Mouse (Mus musculus): ENCODE data around the gene Car8. TPM values are rescaled to one million over a fixed set of nuclear protein-coding genes. Genes with fewer than 3 reads are reported as not detected.

Gene Car8
- 10 to 100 TPM in 1 of 2 experiments, 1 to 10 TPM in 1; 2.0 to 44.5 TPM for total RNA-seq (2021)
- long read RNA-seq, experiment 1, transcript Car8-201 (9 exons, 3,853 nt): major isoform, 90 of 122 reads
- long read RNA-seq, experiment 1, partial matches to known transcripts: 7 of 122 reads
- long read RNA-seq, experiment 1, other reads (novel, unspliced or antisense): 25 of 122 reads
- long read RNA-seq, experiment 2, partial matches to known transcripts: 0 of 1 reads
- long read RNA-seq, experiment 2, other reads (novel, unspliced or antisense): 0 of 1 reads

DNA sequence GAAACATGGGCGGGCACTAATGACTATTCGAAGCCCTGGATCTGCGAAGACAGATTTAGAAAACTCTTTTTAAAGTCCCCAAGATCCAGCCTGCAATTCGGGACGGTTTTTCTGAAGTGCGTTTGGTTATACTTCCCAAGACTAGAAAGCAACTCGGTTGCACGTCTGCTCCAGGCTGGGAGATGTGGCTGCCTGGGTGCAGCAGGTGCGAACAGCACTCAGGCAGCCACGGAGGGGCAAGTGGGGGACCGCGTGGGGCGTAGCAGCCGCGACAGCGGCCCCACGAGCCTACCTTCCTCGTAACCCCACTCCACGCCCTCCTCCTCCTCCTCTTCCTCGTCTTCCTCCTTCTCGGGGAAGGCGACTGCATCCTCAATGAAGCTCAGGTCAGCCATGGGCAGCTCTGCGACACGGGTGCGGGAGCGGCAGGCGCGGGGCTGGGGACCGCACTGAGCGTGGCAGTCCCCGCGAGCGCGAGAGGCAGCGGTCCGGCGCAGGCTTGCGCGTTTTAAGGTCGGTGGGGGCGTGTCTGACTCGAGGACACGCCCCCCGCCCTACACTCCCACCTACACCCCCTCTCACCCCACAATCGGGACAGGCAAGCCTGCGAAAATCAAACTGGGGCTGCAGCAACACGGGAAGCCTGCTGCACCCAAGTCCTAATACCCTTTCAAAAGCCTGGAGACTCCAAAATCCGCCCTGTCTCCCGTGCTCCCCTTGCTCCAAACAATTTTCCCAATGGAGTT is at the start of gene Car8:
TSS of gene Car8 (minus strand) at position 482 of the 746 bp plus-strand sequence.
- DNase-seq: peak; percentile 71 to 72

DNA sequence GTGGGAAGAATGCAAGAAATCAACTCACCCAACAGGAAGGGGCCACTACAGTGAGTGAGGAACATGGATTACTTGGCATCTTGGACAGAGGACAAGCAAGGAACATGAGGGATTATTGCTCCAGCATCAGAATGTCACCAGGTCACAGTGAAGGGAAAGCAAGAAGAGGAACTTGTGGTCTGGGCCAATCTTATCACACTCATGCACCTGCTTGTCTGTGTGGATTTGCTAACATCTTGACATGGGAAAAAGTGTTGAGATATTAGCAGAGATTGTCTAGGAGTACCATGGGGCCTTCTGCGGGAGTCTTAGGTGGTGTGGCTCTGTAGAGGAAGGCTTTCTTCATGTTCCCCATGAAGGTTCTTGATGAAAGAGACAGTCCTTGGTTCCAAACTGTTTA is 46.1 kb upstream of the Car8 start:
- DNase-seq: no peak

DNA sequence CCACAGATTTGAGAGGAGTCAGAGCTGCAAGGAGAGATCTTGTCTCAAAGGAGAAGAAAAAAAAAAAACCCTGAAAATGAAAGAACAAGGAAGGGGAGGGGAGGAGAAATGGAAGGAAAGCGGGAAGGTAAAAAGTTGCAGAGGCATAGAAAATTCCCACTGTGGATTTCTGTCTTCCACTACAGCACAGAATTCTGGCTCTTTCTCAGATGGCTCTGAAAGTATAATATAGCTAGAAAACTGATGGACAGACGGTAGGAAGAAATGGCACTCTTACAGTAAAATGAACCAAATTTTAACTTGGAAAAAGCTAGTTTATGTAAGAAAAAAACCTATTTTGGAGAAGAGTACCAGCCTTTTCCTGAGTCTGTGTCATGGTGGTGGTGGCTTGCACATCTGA is 39.3 kb upstream of the Car8 start:
- no peak for DNase-seq

DNA sequence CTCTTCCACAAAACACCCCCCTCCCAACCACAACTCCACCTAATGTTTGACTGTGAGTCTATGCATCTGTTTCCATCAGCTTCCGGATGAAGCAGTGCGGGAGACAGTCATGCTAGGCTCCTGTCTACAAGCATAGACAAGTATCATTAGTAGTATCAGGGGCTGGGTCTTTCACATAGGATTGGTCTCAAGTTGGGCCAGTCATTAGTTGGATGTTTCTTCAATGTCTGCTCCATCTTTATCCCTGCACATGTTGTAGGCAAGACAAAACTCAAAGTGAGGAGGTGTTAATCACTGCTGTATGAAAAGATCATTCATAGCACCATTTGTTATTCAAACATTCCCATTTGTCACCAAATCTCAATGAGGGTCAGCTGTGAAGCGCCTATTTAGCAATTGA is 11.0 kb upstream of the Car8 start:
- no peak for DNase-seq

DNA sequence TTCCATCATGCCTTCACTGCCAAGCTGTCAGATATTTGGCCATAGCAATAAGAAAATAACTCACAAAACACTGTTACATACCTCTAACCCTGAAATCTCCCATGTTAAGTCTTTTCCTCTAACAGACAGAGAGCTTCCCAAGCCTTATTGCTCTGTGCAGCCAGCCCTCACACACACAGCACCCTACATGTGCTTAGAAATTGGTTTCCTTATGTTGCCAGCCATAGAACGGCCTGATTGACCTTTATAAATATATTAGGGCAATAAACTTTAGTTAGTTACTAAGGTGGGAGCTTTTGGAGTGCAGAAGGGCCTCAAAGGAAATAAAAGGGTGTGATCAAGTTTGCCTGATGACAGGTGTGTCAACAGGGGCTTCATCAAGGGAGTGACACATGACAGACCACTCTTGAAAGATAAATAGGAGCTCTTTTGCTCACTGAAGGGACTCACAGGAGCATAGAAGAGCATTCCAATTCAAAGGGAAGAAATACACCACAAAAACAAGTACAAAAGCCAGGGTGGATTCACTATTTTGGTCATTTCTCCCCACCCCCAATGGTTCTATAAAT is 6.7 kb upstream of the Car8 start:
- DNase-seq: no peak

DNA sequence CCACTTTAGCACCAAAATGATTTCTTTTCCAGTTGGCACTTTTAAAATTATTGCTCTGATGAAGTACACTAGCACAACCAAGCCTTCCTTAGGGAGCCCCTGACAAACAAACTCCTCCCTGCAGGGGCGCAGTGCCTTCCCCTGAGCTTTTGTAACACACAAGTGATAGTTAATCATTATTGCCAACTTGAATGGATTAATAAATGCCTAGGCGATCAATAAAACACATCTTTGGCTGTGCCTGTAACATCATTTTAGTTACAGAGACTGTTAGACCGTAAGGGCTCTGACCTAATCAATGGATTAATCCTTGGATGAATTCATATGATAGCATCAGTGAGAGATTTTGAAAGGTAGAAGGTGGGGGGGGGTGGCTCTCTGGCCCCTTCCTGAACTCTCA is 6.2 kb upstream of the Car8 start:
- no peak for DNase-seq

DNA sequence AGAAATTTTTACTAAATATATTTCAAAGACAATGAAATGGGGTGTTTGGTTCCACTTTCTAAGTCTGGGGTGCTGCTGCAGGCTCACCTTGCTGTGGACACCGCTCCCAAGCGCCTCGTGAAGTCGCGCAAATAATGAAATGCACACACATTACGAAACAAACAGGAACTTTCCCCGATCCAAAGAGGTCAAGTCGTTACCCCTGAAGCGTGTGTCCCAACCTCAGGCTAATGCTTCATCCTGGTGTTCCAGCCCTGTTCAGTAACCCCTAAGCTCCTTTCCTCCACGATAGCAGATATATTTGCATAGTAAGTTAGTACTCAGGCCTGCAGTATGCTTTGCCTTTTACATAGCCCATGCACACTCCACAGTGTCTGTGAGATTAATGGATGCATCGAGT is 858 bp upstream of the Car8 start:
- no peak for DNase-seq

DNA sequence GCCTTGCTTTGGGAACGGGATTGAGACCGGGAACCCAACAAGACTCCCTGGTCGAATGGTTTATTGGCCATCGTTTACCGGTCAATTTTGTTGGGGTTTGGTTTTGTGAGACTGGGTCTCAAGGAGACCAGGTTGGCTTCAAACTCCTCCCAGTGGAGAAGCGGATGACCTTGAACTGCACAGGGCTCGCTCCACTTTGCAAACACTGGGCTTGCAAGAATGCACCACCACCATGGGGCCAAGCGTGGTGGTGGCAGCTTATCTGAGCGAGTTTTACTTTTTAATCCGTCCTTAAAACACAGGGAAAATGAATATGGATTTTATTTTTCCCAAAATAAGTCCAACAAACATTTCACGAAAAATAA is 447 bp upstream of the Car8 start:
- peak in 1 of 2 experiments; percentile 18 for DNase-seq

DNA sequence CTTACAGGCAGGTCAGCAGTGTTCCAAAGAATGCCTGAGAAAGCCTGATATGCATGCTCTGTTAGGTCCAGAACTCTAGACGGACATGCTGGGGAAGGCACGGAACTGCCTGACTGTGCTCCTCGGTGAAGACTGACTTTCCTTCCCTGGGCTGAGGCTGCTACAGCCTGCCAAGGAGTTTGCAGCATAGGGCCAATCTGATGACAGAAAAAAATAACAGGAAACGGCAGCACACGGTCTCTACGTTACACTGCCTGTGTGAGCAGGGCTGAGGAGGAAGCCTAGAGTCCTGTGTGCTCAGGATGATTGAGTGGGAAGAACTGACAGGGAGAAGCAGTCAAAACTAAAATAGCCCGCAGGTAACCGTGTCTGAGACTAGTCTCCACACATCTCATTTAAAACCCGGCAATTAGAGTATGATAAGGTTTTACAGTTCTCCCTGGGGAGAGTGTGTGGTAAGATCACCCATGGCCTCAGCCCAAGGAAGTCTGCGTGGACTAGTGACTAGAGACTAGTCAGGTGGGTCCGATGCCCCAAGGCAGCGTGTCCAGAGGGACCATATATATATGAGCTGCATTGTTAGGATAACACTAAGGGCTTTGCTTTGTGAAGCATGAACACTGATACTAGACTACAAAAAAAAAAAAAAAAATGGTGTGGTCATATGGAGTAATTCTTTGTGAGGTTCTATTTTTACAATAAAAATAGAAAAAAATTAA is 6.3 kb downstream of the Car8 start:
- DNase-seq: no peak

DNA sequence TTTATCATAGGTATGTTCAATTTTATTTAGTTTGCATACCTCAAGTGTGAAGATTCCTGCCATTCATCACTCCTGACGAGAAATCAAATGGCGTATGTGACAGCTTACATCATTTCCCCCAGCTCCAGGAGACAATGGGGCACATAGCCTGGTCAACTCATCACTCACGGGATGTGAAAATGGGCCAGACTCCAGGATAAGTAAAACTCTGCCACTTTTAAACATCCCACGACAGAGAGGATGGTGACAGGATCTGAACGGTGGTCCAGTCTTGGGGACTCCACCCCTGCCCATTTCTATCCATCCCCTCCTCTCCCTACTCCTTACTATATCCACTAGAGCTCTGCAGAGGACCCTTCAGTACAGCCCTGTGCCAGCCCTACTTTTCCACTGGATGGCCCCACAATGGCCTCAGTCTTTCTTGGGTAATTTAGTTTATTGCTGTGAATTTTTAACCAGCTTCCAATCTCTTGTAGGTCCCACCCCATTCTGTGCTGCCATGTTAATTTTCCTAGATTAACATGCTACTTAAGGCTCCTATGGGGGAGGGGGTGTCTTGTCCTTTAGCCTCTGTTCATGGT is 7.5 kb downstream of the Car8 start:
- DNase-seq: no peak

DNA sequence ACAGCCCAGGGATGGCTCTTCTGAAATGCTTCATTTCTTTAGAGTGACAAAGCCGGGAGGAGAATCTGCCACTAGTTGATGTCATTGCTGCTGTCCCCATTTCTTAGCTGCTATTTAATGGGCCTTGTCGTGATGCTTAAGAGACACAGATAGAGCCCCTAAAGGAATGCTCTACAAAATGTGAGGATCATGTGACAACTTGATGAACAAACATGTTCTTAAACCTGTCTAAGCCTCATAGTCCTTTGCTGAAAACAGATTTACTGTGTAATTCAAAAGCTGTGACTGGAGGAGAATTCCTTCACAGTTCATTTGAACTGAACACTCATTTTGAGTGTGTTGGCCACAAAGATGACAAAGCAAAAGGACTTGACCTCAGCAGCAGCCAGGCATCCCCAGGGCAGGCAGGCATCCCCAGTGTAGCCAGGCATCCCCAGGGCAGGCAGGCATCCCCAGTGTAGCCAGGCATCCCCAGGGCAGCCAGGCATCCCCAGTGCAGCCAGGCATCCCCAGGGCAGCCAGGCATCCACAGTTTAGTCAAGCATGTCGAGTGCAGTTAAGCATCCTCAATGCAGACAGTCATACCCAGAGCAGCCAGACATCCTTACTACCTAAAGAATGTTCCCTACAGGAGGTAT is 9.1 kb downstream of the Car8 start:
- no peak for DNase-seq

DNA sequence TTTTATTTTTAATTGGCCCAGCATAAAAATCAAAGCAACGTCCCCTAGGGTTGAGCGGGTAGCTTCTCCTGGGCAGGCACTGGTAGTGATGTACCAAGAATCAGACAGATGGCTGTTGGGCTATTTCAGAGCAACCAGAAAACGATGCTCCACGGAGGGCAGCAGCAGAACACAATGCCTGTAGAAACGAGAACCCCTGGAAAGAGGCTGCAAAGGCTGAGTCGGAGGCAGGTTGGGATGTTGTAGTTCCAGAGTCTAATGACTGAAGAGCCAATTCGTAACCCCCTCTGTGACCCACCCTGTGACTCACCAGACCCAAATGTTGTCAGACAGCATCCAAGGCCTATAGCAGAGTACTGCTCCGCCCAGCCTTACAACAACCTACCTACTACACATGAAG is 19.9 kb downstream of the Car8 start:
- DNase-seq: no peak

DNA sequence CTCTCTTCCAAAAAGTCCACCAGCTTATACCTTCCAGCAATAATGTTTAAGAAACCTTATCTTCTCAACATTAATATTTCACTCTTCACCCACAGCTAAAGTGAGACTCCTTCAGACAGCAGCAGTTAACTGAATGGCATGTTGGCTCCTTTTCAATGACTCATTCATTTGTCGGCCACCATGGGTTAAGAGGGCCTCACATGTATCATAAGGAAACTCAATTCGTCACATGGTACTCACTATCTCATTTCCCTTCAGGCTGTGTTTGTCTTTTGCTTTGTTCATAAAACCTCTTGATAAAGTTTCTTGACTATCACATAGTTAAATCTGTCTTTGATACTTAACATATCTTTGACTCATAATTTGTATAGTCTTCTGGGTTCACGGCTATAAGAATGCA is 20.8 kb downstream of the Car8 start:
- DNase-seq: no peak

DNA sequence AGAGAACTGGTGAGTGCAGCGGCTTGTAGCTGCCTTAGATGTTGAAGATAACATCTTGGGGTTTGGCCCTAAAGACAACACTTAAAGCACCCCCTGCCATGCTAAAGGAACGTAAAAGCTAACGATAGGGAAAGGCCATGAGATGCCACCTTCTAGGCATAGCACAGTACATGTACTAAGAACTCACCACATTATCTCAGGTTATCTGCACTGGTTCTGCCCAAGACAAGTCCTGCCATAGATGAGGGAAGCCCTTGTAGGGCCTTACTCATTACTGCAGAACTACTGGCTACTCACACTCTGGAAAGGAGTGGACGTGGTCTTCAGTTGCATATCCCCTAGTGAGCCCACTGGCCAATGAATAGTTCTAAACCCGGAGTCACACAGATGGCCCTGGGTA is 21.6 kb downstream of the Car8 start:
- no peak for DNase-seq

DNA sequence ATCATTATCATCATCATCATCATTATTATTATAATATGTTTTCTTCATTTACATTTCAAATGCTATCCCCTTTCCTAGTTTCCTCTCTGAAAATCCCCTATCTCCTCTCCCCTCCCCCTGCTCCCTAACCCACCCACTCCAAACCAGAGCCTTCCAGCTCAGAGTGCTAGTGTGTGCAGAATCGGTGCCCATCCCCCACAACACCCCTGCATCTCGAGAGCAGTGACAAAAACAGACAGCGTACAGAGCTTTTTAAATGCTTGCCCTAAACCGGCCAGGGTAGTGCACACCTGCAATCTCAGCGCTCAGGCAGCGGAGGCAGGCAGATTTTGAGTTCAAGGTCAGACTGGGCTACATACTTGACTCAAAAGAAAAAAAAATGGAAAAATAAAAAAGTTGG is 22.3 kb downstream of the Car8 start:
- no peak for DNase-seq

DNA sequence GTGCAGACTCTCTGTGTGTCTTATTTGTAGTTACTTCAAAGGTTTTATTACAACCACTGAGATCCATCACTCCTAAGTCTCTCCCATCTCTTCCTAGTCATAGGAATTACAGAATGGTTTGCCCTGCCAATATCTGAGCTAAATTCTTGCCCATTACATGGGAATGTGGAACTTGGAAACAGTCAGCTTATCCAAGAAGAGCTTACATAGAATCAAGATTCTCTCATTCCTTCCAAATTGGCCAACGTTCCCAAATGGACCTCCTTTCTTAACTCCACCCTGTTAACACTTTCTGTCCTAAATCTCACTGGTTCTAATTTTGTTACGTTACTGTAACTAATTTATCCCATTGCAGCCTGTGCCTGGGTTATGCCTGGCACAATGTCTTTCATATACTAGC is 25.2 kb downstream of the Car8 start:
- DNase-seq: no peak

DNA sequence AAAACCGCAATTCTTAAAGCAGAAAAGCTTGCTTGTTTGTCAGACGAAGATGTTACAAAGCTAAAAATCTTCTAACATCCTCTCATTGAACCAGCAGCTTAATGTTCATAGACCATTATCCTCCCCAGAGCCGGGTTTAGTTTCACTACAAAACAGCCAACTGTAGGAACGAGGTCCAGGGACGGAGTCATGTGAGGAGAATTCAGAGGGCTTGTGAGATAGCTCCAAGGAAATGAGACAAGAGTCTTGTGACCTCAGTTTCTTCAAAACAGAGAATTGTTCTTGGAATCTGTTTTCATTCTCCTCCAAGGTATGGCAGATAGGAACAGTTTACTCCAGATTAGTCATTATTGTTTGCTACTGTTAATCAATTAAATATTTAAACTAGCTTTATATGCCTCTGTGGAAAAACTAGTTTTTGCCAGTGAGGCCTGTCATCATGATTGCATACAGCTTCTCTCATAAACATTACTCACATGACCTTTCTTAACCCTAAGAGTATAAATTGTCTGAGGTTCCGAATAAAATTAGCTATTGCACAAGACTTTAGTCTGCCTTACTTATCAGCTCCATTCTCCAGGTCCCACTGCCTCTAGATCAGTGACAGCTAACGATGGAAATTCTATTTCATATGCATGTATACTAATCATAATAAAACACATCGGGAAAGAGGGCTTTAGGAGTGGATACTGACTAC is 25.8 kb downstream of the Car8 start:
- DNase-seq: no peak

DNA sequence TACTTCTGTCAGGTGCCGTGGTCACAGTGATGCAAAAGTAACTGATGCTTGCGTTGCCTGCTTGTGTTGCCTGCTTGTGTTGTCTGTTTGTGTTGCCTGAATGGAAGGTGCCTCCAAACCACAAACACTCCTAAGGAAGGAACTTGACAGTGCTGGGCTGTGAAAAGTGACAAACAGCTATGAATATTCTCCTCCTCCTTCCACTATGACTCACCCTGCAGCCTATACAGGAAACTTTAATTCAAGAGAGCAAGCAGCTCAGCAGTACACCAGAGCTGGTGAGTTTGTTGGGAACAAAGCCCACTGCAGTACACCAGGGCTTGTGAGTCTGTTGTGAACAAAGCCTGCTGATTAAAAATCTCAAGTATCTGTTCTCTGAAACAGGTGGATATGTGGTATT is 28.4 kb downstream of the Car8 start:
- DNase-seq: no peak

DNA sequence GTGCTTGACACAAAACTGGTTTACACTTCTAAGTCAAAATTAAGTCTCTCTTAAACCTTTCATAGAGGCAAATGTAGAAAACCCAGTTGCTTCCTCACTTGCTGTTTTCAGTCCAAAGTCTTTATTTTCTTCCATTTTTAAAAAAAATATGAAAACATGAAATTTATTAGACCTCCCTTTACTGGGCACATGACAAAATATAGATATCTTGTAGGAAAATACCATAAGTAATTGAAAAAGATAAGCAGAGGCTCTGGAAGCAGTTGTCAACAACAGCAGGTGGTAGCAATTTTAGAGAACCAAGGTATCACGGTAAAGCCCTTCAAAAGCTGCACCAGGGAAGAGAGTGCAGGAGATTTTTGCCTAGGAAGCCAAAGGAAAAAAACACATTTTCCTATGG is 30.9 kb downstream of the Car8 start:
- no peak for DNase-seq

DNA sequence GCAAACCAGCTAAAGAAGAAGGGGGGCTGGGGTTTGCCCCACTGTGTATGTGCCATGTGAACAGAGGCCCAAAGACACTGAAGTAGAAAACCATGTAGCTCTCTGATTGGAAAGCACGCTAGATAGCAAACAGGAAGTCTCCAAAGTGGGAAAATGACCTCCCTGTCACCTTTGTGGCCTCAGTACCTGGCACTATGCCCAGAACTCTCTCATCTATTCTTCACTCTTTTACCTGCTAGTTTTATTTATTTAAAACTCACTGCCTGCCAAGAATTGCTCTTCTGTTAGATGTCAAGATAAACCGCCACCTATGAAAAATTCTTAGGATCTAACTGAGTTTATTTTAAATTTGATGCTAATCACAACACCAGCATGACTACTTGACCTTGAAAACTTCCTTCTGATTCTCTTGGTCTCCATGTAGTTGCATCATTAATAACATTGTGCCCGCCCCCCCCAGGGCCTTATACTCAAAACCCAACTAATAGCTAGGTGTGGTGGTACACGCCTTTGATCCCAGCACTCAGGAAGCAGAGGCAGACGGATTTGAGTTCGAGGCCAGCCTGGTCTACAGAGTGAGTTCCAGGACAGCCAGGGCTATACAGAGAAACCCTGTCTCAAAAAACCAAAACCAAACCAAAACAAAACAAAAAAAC is 31.8 kb downstream of the Car8 start:
- peak in 1 of 2 experiments; percentile 14 for DNase-seq

DNA sequence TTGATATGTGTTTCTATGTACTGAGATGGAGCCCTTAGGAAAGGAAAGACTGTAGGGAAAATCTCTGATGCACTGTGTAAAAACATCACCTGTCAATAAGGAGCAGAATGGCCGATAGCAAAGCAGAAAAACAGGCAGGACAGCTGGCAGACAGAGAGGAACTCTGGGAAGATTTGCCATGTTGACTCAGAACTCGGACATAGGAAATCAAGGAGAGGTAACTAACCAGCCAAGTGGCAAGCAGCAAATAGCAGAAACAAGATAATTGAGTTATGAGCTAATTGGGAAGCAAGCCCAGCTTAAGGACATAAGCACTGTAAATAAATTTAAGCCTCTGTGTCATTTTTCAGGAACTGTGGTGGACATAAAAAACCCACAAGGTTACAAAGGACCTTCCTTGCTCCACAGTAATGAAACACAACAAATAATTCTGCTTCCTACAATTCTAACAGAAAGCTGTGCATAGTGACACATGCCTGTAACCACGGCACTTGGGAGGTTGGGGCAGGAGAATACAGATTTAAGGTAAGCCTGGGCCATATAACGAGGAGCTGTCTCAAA is 33.7 kb downstream of the Car8 start:
- no peak for DNase-seq

All from adrenal gland, postnatal 36 days (tissue).